In the genomic region with DNA sequence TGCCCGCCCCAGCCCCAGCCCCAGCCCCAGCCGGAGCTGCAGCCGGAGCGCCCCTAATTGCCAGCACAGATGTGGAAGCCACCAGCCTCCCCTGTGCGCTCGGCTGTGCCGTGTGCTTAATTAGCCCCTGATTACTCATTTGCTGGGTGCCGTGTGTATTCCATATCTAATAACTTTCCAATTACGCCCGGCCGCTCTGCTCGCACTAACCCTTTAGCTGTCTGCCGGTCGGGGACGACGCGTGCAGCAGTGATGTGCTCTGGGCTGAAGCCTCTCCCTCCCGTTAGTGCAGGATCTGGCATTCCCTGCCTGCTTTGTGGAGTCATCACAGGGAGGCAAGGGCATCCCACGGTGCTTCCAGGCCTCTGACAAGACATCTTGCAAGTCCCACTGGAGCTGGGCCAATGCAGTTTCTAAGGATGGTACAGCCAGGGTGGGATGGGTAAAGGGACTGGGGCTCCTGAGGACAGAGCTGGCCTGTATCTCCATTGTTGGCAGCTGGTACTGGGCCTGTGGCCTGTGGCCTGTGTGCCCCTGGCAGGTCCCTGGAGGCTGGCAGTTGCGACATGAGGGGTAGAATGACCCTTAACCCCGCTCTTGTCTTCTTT, we compare ENCODE assay signal across 9 mouse cellular contexts.
DNase-seq lines count a peak whose midpoint lies in the region; ATAC-seq and TF ChIP-seq lines count a peak whose summit lies in the region.
"Had no signal": no experiment of that assay in that cellular context is flagged by ENCODE, and none has a peak within 500 bp of the region (broad histone marks: within the 10 kb centered on the region; RNA-seq: fewer than 3 reads in every experiment).

No protein-coding gene starts in this region.

- no peak overlapping the region for H3K4me2 ChIP-seq in stomach, embryonic 15.5 days
- no peak overlapping the region for H3K4me2 ChIP-seq in stomach, postnatal 0 days (replicated peaks; ENCODE audit: low read depth)
- H3K4me2 ChIP-seq: lung, embryonic 14.5 days had no signal

- TF ChIP-seq POLR2A in cerebellum, adult 2 months (IDR thresholded peaks at IDR 0.05; ENCODE audit: borderline replicate concordance, insufficient read depth, low read length) = no peak

- H3K36me3 ChIP-seq in stomach, embryonic 15.5 days = no peaks in the 10 kb centered on the region
- H3K36me3 ChIP-seq in stomach, postnatal 0 days (ENCODE audit: control insufficient read depth, insufficient read depth, low read length) = no peaks in the 10 kb centered on the region
- H3K36me3 ChIP-seq in midbrain, embryonic 10.5 days = no peaks in the 10 kb centered on the region

- H3K27me3 ChIP-seq in stomach, embryonic 15.5 days (replicated peaks) = no peaks in the 10 kb centered on the region
- H3K27me3 ChIP-seq in stomach, postnatal 0 days (ENCODE audit: control insufficient read depth, insufficient read depth, low read length) = no peaks in the 10 kb centered on the region
- H3K27me3 ChIP-seq in midbrain, embryonic 10.5 days (ENCODE audit: low read depth, poor library complexity, severe bottlenecking) = peaks cover 68% of the 10 kb centered on the region
- H3K27me3 ChIP-seq in cerebellum, adult 2 months (ENCODE audit: control insufficient read depth, insufficient read depth, low read length) = no peaks in the 10 kb centered on the region

- no peak overlapping the region for H3K4me3 ChIP-seq in stomach, embryonic 15.5 days (replicated peaks)
- H3K4me3 ChIP-seq in stomach, postnatal 0 days (ENCODE audit: low read depth, low read length) = no peak overlapping the region
- H3K4me3 ChIP-seq in midbrain, embryonic 10.5 days = no peak overlapping the region
- no peak overlapping the region for H3K4me3 ChIP-seq in cerebellum, adult 2 months (replicated peaks; ENCODE audit: insufficient read depth, low read depth, low read length)

- 0 out of 2 replicates have a peak overlapping the region, but pooled peaks have one; percentile 4 for H3K27ac ChIP-seq in stomach, embryonic 15.5 days
- H3K27ac ChIP-seq in stomach, postnatal 0 days (replicated peaks) = no peak overlapping the region
- H3K27ac ChIP-seq in midbrain, embryonic 10.5 days (replicated peaks) = peak overlapping the region; percentile 76
- no peak overlapping the region for H3K27ac ChIP-seq in cerebellum, adult 2 months (ENCODE audit: insufficient read depth, low read length)

- intact Hi-C loops in heart, postnatal 36 days (cut with DNase I) = no loop called here

- TF ChIP-seq EP300 in stomach, postnatal 0 days (optimal IDR thresholded peaks at IDR 0.05) = no peak

- DNase-seq in adrenal gland, adult 2 months = peak; percentile 47
- DNase-seq in adrenal gland, postnatal 4 days (ENCODE audit: low spot score in 2 of 2) = no peak
- no peak for DNase-seq in stomach, postnatal 0 days (ENCODE audit: low spot score)
- DNase-seq in midbrain, embryonic 10.5 days (ENCODE audit: low spot score) = no peak
- no peak for DNase-seq in spleen, postnatal 36 days (ENCODE audit: low spot score in 2 of 2)
- no peak for DNase-seq in cerebellum, adult 2 months
- DNase-seq in heart, postnatal 36 days = no peak
- DNase-seq: lung, embryonic 14.5 days had no signal

- no peak for TF ChIP-seq CTCF in stomach, postnatal 0 days (IDR thresholded peaks at IDR 0.05; ENCODE audit: low read depth)
- no peak for TF ChIP-seq CTCF in cerebellum, adult 2 months (IDR thresholded peaks at IDR 0.05; ENCODE audit: borderline replicate concordance, insufficient read depth, low read depth, low read length)

- no peaks in the 10 kb centered on the region for H3K9me3 ChIP-seq in stomach, embryonic 15.5 days
- no peaks in the 10 kb centered on the region for H3K9me3 ChIP-seq in stomach, postnatal 0 days (ENCODE audit: control insufficient read depth, low read length)
- H3K9me3 ChIP-seq in midbrain, embryonic 10.5 days (replicated peaks) = no peaks in the 10 kb centered on the region

- peaks cover 18% of the 10 kb centered on the region; the same call in 1 of the 2 replicates for H3K4me1 ChIP-seq in stomach, embryonic 15.5 days
- no peaks in the 10 kb centered on the region for H3K4me1 ChIP-seq in stomach, postnatal 0 days (replicated peaks; ENCODE audit: control insufficient read depth, insufficient read depth)
- H3K4me1 ChIP-seq in midbrain, embryonic 10.5 days = peaks cover 91% of the 10 kb centered on the region
- peaks cover 4% of the 10 kb centered on the region; the same call in 1 of the 2 replicates for H3K4me1 ChIP-seq in cerebellum, adult 2 months (ENCODE audit: control insufficient read depth, insufficient read depth, low read length)

- H3K9ac ChIP-seq in stomach, embryonic 15.5 days = no peak overlapping the region
- no peak overlapping the region for H3K9ac ChIP-seq in stomach, postnatal 0 days (ENCODE audit: low read length)
- H3K9ac ChIP-seq: lung, embryonic 14.5 days had no signal

- WGBS in stomach, embryonic 15.5 days = 78% methylated on average over 21 of the region's 21 CpGs
- WGBS in stomach, postnatal 0 days = 87% methylated on average over 21 of the region's 21 CpGs
- 80% methylated on average over 21 of the region's 21 CpGs for WGBS in midbrain, embryonic 10.5 days
- 70% methylated on average over 21 of the region's 21 CpGs for WGBS in cerebellum, adult 2 months

- ATAC-seq in stomach, embryonic 15.5 days (ENCODE audit: insufficient read depth, low FRiP score, low read depth) = no peak
- no peak for ATAC-seq in stomach, postnatal 0 days (ENCODE audit: low FRiP score, low TSS enrichment)

Comparison
In these comparisons a context has a peak if more than half of its experiments do, and no peak if none do; other contexts are left out.
1. H3K27ac ChIP-seq: peak in stomach, embryonic 15.5 days (single experiment) and midbrain, embryonic 10.5 days (single experiment); none in stomach, postnatal 0 days (single experiment) and cerebellum, adult 2 months (single experiment).